Mouse (Mus musculus): ENCODE data around the gene Hoxb6. TPM values are rescaled to one million over a fixed set of nuclear protein-coding genes. Genes with fewer than 3 reads are reported as not detected.

Hoxb6 gene
- total RNA-seq, 2 experiments from 2014 or later: not detected

GRCm38 (mm10) chr11:96345220-96345892, 53.1 kb downstream of the Hoxb6 start:
- no peak for ATAC-seq (replicated peaks; ENCODE audit: low FRiP score, poor library complexity, severe bottlenecking)

GRCm38 (mm10) chr11:96345893-96346806, 53.9 kb downstream of the Hoxb6 start:
- no peak for ATAC-seq (replicated peaks; ENCODE audit: low FRiP score, poor library complexity, severe bottlenecking)

- ATAC-seq (replicated peaks; ENCODE audit: low FRiP score, poor library complexity, severe bottlenecking): no peak
Observed at GRCm38 (mm10) chr11:96346916-96347520, 54.7 kb downstream of the Hoxb6 start.

GRCm38 (mm10) chr11:96347717-96348116, 55.4 kb downstream of the Hoxb6 start:
- no peak for ATAC-seq (replicated peaks; ENCODE audit: low FRiP score, poor library complexity, severe bottlenecking)

- ATAC-seq (replicated peaks; ENCODE audit: low FRiP score, poor library complexity, severe bottlenecking): no peak
Observed at GRCm38 (mm10) chr11:96348141-96348928, 56.1 kb downstream of the Hoxb6 start.

GRCm38 (mm10) chr11:96348988-96349387, 56.7 kb downstream of the Hoxb6 start:
- no peak for ATAC-seq (replicated peaks; ENCODE audit: low FRiP score, poor library complexity, severe bottlenecking)

- ATAC-seq (replicated peaks; ENCODE audit: low FRiP score, poor library complexity, severe bottlenecking): no peak
Observed at GRCm38 (mm10) chr11:96349491-96350340, 57.4 kb downstream of the Hoxb6 start.

- ATAC-seq (replicated peaks; ENCODE audit: low FRiP score, poor library complexity, severe bottlenecking): no peak
Observed at GRCm38 (mm10) chr11:96350341-96350624, 58.0 kb downstream of the Hoxb6 start, which contains the start of gene Hoxb2. Gene Hoxb2 (plus strand): TSS chr11:96350525.

- no peak for ATAC-seq (replicated peaks; ENCODE audit: low FRiP score, poor library complexity, severe bottlenecking)
Observed at GRCm38 (mm10) chr11:96350791-96351190, 58.5 kb downstream of the Hoxb6 start.

Other genes starting within 250 kb of the Hoxb6 start
- 7.1 TPM in 2 replicates for gene Ube2z, start 227.1 kb upstream of the Hoxb6 start, total RNA-seq (2015; ENCODE audit: low replicate concordance)
- 9.2 and 10.3 TPM in 2 replicates for gene Ube2z, start 227.1 kb upstream of the Hoxb6 start, total RNA-seq (2017; ENCODE audit: low replicate concordance)
- 127 and 128 TPM in 2 replicates for gene Atp5g1, start 216.8 kb upstream of the Hoxb6 start, total RNA-seq (2015; ENCODE audit: low replicate concordance)
- 4.8 and 21.7 TPM in 2 replicates for gene Atp5g1, start 216.8 kb upstream of the Hoxb6 start, total RNA-seq (2017; ENCODE audit: low replicate concordance)
- not detected in 2 replicates for gene Calcoco2, start 180.5 kb upstream of the Hoxb6 start, total RNA-seq (2015; ENCODE audit: low replicate concordance)
- 0.17 TPM in 1 of 2 replicates, not detected in the other for gene Calcoco2, start 180.5 kb upstream of the Hoxb6 start, total RNA-seq (2017; ENCODE audit: low replicate concordance)
- gene Ttll6, start 158.7 kb upstream of the Hoxb6 start, total RNA-seq (2015; ENCODE audit: low replicate concordance): not detected in 2 replicates
- gene Ttll6, start 158.7 kb upstream of the Hoxb6 start, total RNA-seq (2017; ENCODE audit: low replicate concordance): not detected in 2 replicates
- gene Hoxb13, start 98.2 kb upstream of the Hoxb6 start, total RNA-seq (2015; ENCODE audit: low replicate concordance): not detected in 2 replicates
- gene Hoxb13, start 98.2 kb upstream of the Hoxb6 start, total RNA-seq (2017; ENCODE audit: low replicate concordance): not detected in 2 replicates
- gene Hoxb9, start 21.0 kb upstream of the Hoxb6 start, total RNA-seq (2015; ENCODE audit: low replicate concordance): not detected in 2 replicates
- gene Hoxb9, start 21.0 kb upstream of the Hoxb6 start, total RNA-seq (2017; ENCODE audit: low replicate concordance): 0.56 TPM in 1 of 2 replicates, not detected in the other
- gene Hoxb8, start 10.6 kb upstream of the Hoxb6 start, total RNA-seq (2015; ENCODE audit: low replicate concordance): not detected in 2 replicates
- not detected in 2 replicates for gene Hoxb8, start 10.6 kb upstream of the Hoxb6 start, total RNA-seq (2017; ENCODE audit: low replicate concordance)
- gene Hoxb7, start 5.9 kb upstream of the Hoxb6 start, total RNA-seq (2015; ENCODE audit: low replicate concordance): not detected in 2 replicates
- gene Hoxb7, start 5.9 kb upstream of the Hoxb6 start, total RNA-seq (2017; ENCODE audit: low replicate concordance): not detected in 2 replicates
- gene Hoxb5, start 10.9 kb downstream of the Hoxb6 start, total RNA-seq (2015; ENCODE audit: low replicate concordance): not detected in 2 replicates
- not detected in 2 replicates for gene Hoxb5, start 10.9 kb downstream of the Hoxb6 start, total RNA-seq (2017; ENCODE audit: low replicate concordance)
- 0.63 TPM in 1 of 2 replicates, not detected in the other for gene Hoxb4, start 25.8 kb downstream of the Hoxb6 start, total RNA-seq (2015; ENCODE audit: low replicate concordance)
- 0.56 and 0.77 TPM in 2 replicates for gene Hoxb4, start 25.8 kb downstream of the Hoxb6 start, total RNA-seq (2017; ENCODE audit: low replicate concordance)
- not detected in 2 replicates for gene Hoxb3, start 30.9 kb downstream of the Hoxb6 start, total RNA-seq (2015; ENCODE audit: low replicate concordance)
- gene Hoxb3, start 30.9 kb downstream of the Hoxb6 start, total RNA-seq (2017; ENCODE audit: low replicate concordance): not detected in 2 replicates
- gene Hoxb2, start 58.0 kb downstream of the Hoxb6 start, total RNA-seq (2015; ENCODE audit: low replicate concordance): not detected in 2 replicates
- gene Hoxb2, start 58.0 kb downstream of the Hoxb6 start, total RNA-seq (2017; ENCODE audit: low replicate concordance): not detected in 2 replicates
- not detected in 2 replicates for gene Hoxb1, start 73.3 kb downstream of the Hoxb6 start, total RNA-seq (2015; ENCODE audit: low replicate concordance)
- gene Hoxb1, start 73.3 kb downstream of the Hoxb6 start, total RNA-seq (2017; ENCODE audit: low replicate concordance): not detected in 2 replicates
- gene Skap1, start 172.1 kb downstream of the Hoxb6 start, total RNA-seq (2015; ENCODE audit: low replicate concordance): not detected in 2 replicates
- 2.6 TPM in 1 of 2 replicates, not detected in the other for gene Skap1, start 172.1 kb downstream of the Hoxb6 start, total RNA-seq (2017; ENCODE audit: low replicate concordance)

All from erythroblast, adult 5-6 weeks (primary cell).